Mouse (Mus musculus): ENCODE measurements around the gene C130074G19Rik.

- no peak for TF ChIP-seq CTCF (IDR thresholded peaks at IDR 0.05; ENCODE audit: low read depth)
- TF ChIP-seq EP300 (IDR thresholded peaks at IDR 0.05; ENCODE audit: low read depth), result no peak
These were observed 25.8 kb downstream of the C130074G19Rik start for GRCm38 (mm10) chr1:184857216-184857615.

Data from liver, embryonic 14.5 days (tissue).